Mouse (Mus musculus) forebrain, embryonic 10.5 days (tissue): Measurements from ENCODE around the gene Nmt1. TPM values are rescaled to one million over a fixed set of nuclear protein-coding genes. Genes with fewer than 3 reads are reported as not detected.

Experiments used
- DNase-seq: peaks from one replicate; pipeline ENCODE4 v3.0.0-alpha.2; 2017; ENCODE audit warnings: low spot score; ENCODE audit errors: extremely low spot score
- H3K27ac ChIP-seq: fragments of 300-500 bp; sonication (generic); 2 replicates; pipeline ENCODE4 v1.5.1; 2016; ENCODE audit warnings: mild to moderate bottlenecking
- H3K27me3 ChIP-seq: fragments of 300-500 bp; sonication (generic); 2 replicates; pipeline ENCODE4 v1.6.1; 2016; ENCODE audit warnings: mild to moderate bottlenecking; ENCODE audit not compliant: poor library complexity, severe bottlenecking
- H3K36me3 ChIP-seq: fragments of 300-500 bp; sonication (generic); replicated peaks from 2 replicates; pipeline ENCODE4 v1.6.1; 2016; ENCODE audit warnings: mild to moderate bottlenecking, moderate library complexity
- H3K4me1 ChIP-seq: fragments of 300-500 bp; sonication (generic); 2 replicates; pipeline ENCODE4 v1.6.1; 2016
- H3K4me3 ChIP-seq: fragments of 300-500 bp; sonication (generic); 2 replicates; pipeline ENCODE4 v1.5.1; 2016; ENCODE audit warnings: mild to moderate bottlenecking, moderate library complexity
- H3K9me3 ChIP-seq: fragments of 300-500 bp; sonication (generic); 2 replicates; pipeline ENCODE4 v1.6.1; 2016; ENCODE audit warnings: mild to moderate bottlenecking, moderate library complexity
- WGBS: fragments of 180-500 bp; shearing (Covaris S2); methylation state at CpG from one replicate; pipeline ENCODE4 v1.1.7; 2016; 5-methylcytosine and 5-hydroxymethylcytosine counted together
- polyA plus RNA-seq: library from polyadenylated mRNA; unstranded; fragments of >200 nt; fragmentation: Nextera tagmentation; extraction: Ambion mirVana; gene quantifications from 2 replicates; pipeline ENCODE4 v1.2.1, GENCODE M21; 2016

Gene Nmt1
- polyA plus RNA-seq, 1 experiment from 2014 or later = 62.4 TPM

- no peak overlapping the region for H3K27ac ChIP-seq
- peaks cover 23% of the 10 kb centered on the region for H3K4me1 ChIP-seq
- H3K27me3 ChIP-seq = peaks cover 34% of the 10 kb centered on the region
- no peaks in the 10 kb centered on the region for H3K9me3 ChIP-seq
- H3K4me3 ChIP-seq = no peak overlapping the region
- peaks cover 5% of the 10 kb centered on the region for H3K36me3 ChIP-seq
- no peak for DNase-seq
- 92% methylated on average over 7 of the region's 7 CpGs for WGBS
Observed at GRCm38 (mm10) chr11:103076010-103076409, 48.0 kb downstream of the Nmt1 start.

- Histone ChIP-seq H3K36me3 (no peaks in the 10 kb centered on the region), H3K9me3 (no peaks in the 10 kb centered on the region), H3K4me1 (peaks cover 23% of the 10 kb centered on the region), H3K27ac (no peak overlapping the region), H3K4me3 (no peak overlapping the region), H3K27me3 (peaks cover 39% of the 10 kb centered on the region)
- 88% methylated on average over 8 of the region's 8 CpGs for WGBS
- DNase-seq = no peak
Observed at GRCm38 (mm10) chr11:103076581-103076980, 48.6 kb downstream of the Nmt1 start.

GRCm38 (mm10) chr11:103078131-103078530 is 50.1 kb downstream of the Nmt1 start:
- no peaks in the 10 kb centered on the region for H3K9me3 ChIP-seq
- peaks cover 55% of the 10 kb centered on the region for H3K27me3 ChIP-seq
- H3K27ac ChIP-seq = no peak overlapping the region
- 83% methylated on average over 11 of the region's 11 CpGs for WGBS
- peaks cover 23% of the 10 kb centered on the region for H3K4me1 ChIP-seq
- DNase-seq = no peak
- H3K36me3 ChIP-seq = no peaks in the 10 kb centered on the region
- no peak overlapping the region for H3K4me3 ChIP-seq

GRCm38 (mm10) chr11:103080323-103081091 is 52.5 kb downstream of the Nmt1 start:
- H3K36me3 ChIP-seq = no peaks in the 10 kb centered on the region
- peaks cover 59% of the 10 kb centered on the region for H3K27me3 ChIP-seq
- H3K9me3 ChIP-seq = no peaks in the 10 kb centered on the region
- peaks cover 12% of the 10 kb centered on the region for H3K4me1 ChIP-seq
- peak; percentile 44 for DNase-seq
- WGBS = 2% methylated on average over 43 of the region's 43 CpGs
- H3K4me3 ChIP-seq = peak overlapping the region; percentile 48
- peak overlapping the region; percentile 69 for H3K27ac ChIP-seq

- no peak for DNase-seq
- Histone ChIP-seq H3K9me3 (no peaks in the 10 kb centered on the region), H3K4me3 (no peak overlapping the region), H3K27ac (no peak overlapping the region), H3K27me3 (peaks cover 59% of the 10 kb centered on the region), H3K4me1 (peaks cover 12% of the 10 kb centered on the region), H3K36me3 (no peaks in the 10 kb centered on the region)
- WGBS = 59% methylated on average over 6 of the region's 6 CpGs
Observed at GRCm38 (mm10) chr11:103081631-103082030, 53.6 kb downstream of the Nmt1 start.

GRCm38 (mm10) chr11:103093306-103093705 is 65.3 kb downstream of the Nmt1 start:
- no peaks in the 10 kb centered on the region for H3K9me3 ChIP-seq
- no peak overlapping the region for H3K4me3 ChIP-seq
- 95% methylated on average over 7 of the region's 7 CpGs for WGBS

GRCm38 (mm10) chr11:103093862-103094833 is 66.2 kb downstream of the Nmt1 start:
- Histone ChIP-seq H3K4me1 (peaks cover 39% of the 10 kb centered on the region), H3K4me3 (no peak overlapping the region), H3K27ac (peak overlapping the region; percentile 51; the same call in 1 of the 2 replicates), H3K9me3 (no peaks in the 10 kb centered on the region), H3K36me3 (no peaks in the 10 kb centered on the region), H3K27me3 (peaks cover 42% of the 10 kb centered on the region)
- no peak for DNase-seq
- WGBS = 70% methylated on average over 20 of the region's 20 CpGs

More at GRCm38 (mm10) chr11:103093306-103093705, 65.3 kb downstream of the Nmt1 start:
- Histone ChIP-seq H3K36me3 (no peaks in the 10 kb centered on the region), H3K4me1 (peaks cover 31% of the 10 kb centered on the region), H3K27me3 (peaks cover 34% of the 10 kb centered on the region), H3K27ac (no peak overlapping the region)
- no peak for DNase-seq

- DNase-seq = no peak
- Histone ChIP-seq H3K27ac (no peak overlapping the region), H3K27me3 (peaks cover 53% of the 10 kb centered on the region)
Observed at GRCm38 (mm10) chr11:103095107-103095670, 67.2 kb downstream of the Nmt1 start.

GRCm38 (mm10) chr11:103095801-103096200 is 67.8 kb downstream of the Nmt1 start:
- Histone ChIP-seq H3K4me1 (peaks cover 45% of the 10 kb centered on the region), H3K36me3 (no peaks in the 10 kb centered on the region), H3K27me3 (peaks cover 59% of the 10 kb centered on the region), H3K4me3 (no peak overlapping the region), H3K27ac (no peak overlapping the region), H3K9me3 (no peaks in the 10 kb centered on the region)
- 89% methylated on average over 6 of the region's 6 CpGs for WGBS
- no peak for DNase-seq

More at GRCm38 (mm10) chr11:103095107-103095670, 67.2 kb downstream of the Nmt1 start:
- Histone ChIP-seq H3K4me1 (peaks cover 45% of the 10 kb centered on the region), H3K4me3 (no peak overlapping the region), H3K9me3 (no peaks in the 10 kb centered on the region), H3K36me3 (no peaks in the 10 kb centered on the region)
- WGBS = 60% methylated on average over 9 of the region's 9 CpGs

- Histone ChIP-seq H3K36me3 (no peaks in the 10 kb centered on the region), H3K4me1 (peaks cover 59% of the 10 kb centered on the region), H3K27me3 (peaks cover 73% of the 10 kb centered on the region), H3K27ac (peak overlapping the region; percentile 65), H3K4me3 (peak overlapping the region; percentile 31), H3K9me3 (no peaks in the 10 kb centered on the region)
- WGBS = 22% methylated on average over 22 of the region's 22 CpGs
- peak; percentile 41 for DNase-seq
Observed at GRCm38 (mm10) chr11:103096979-103097894, 69.2 kb downstream of the Nmt1 start.

GRCm38 (mm10) chr11:103098531-103099190 is 70.7 kb downstream of the Nmt1 start:
- no peaks in the 10 kb centered on the region for H3K9me3 ChIP-seq
- peaks cover 86% of the 10 kb centered on the region for H3K27me3 ChIP-seq

More at GRCm38 (mm10) chr11:103098531-103099190, 70.7 kb downstream of the Nmt1 start:
- 69% methylated on average over 11 of the region's 11 CpGs for WGBS
- Histone ChIP-seq H3K36me3 (no peaks in the 10 kb centered on the region), H3K4me3 (no peak overlapping the region), H3K4me1 (peaks cover 73% of the 10 kb centered on the region), H3K27ac (no peak overlapping the region)
- no peak for DNase-seq
